Mouse (Mus musculus): ENCODE data around the gene Zfp266. TPM values are rescaled to one million over a fixed set of nuclear protein-coding genes. Genes with fewer than 3 reads are reported as not detected.

Gene Zfp266
- polyA plus RNA-seq, 1 experiment from 2014 or later, result 17.5 TPM

- H3K4me2 ChIP-seq (replicated peaks; ENCODE audit: low read depth), result no peak overlapping the region
- H3K27me3 ChIP-seq (replicated peaks; ENCODE audit: control insufficient read depth, insufficient read depth, low read length), result no peaks in the 10 kb centered on the region
- H3K4me3 ChIP-seq (ENCODE audit: low read depth, low read length), result no peak overlapping the region
- ATAC-seq, result no peak
- H3K27ac ChIP-seq (ENCODE audit: low read depth, low read length), result no peak overlapping the region; the same call in 1 of the 2 replicates
- H3K4me1 ChIP-seq (replicated peaks; ENCODE audit: control insufficient read depth, insufficient read depth, low read length), result no peaks in the 10 kb centered on the region
- WGBS, result 88% methylated on average over 1 of the region's 1 CpGs
- H3K36me3 ChIP-seq (ENCODE audit: control insufficient read depth, insufficient read depth), result peaks cover 60% of the 10 kb centered on the region
- H3K9me3 ChIP-seq (ENCODE audit: control insufficient read depth), result no peaks in the 10 kb centered on the region
- no peak for TF ChIP-seq CTCF (IDR thresholded peaks at IDR 0.05; ENCODE audit: low read depth)
- no peak overlapping the region for H3K9ac ChIP-seq (ENCODE audit: low read depth, low read length)
These were observed 44.6 kb downstream of the Zfp266 start for GRCm38 (mm10) chr9:20476632-20477031.

- WGBS, result 53% methylated on average over 7 of the region's 7 CpGs
- no peak overlapping the region for H3K27ac ChIP-seq (ENCODE audit: low read depth, low read length)
- peak; percentile 64 for ATAC-seq
- no peaks in the 10 kb centered on the region for H3K4me1 ChIP-seq (replicated peaks; ENCODE audit: control insufficient read depth, insufficient read depth, low read length)
- H3K4me2 ChIP-seq (replicated peaks; ENCODE audit: low read depth), result no peak overlapping the region
- H3K9me3 ChIP-seq (ENCODE audit: control insufficient read depth), result peaks cover 13% of the 10 kb centered on the region
- no peak overlapping the region for H3K4me3 ChIP-seq (ENCODE audit: low read depth, low read length)
- H3K27me3 ChIP-seq (replicated peaks; ENCODE audit: control insufficient read depth, insufficient read depth, low read length), result no peaks in the 10 kb centered on the region
- peaks cover 29% of the 10 kb centered on the region for H3K36me3 ChIP-seq (ENCODE audit: control insufficient read depth, insufficient read depth)
- H3K9ac ChIP-seq (ENCODE audit: low read depth, low read length), result no peak overlapping the region
- TF ChIP-seq CTCF (IDR thresholded peaks at IDR 0.05; ENCODE audit: low read depth), result peak; percentile 91
These were observed 54.3 kb downstream of the Zfp266 start for GRCm38 (mm10) chr9:20466761-20467442.

- ATAC-seq, result peak; percentile 94
- Histone ChIP-seq H3K27me3 (replicated peaks; ENCODE audit: control insufficient read depth, insufficient read depth, low read length) (no peaks in the 10 kb centered on the region), H3K9me3 (ENCODE audit: control insufficient read depth) (no peaks in the 10 kb centered on the region), H3K9ac (ENCODE audit: low read depth, low read length) (peak within 1 kb of the TSS; percentile 71), H3K4me2 (replicated peaks; ENCODE audit: low read depth) (peak within 1 kb of the TSS; percentile 69), H3K4me1 (replicated peaks; ENCODE audit: control insufficient read depth, insufficient read depth, low read length) (no peaks in the 10 kb centered on the region), H3K4me3 (ENCODE audit: low read depth, low read length) (peak within 1 kb of the TSS; percentile 61), H3K36me3 (ENCODE audit: control insufficient read depth, insufficient read depth) (peaks cover 18% of the 10 kb centered on the region; the same call in 1 of the 2 replicates), H3K27ac (ENCODE audit: low read depth, low read length) (peak within 1 kb of the TSS; percentile 76)
- WGBS, result under 1% methylated on average over 46 of the region's 48 CpGs
- no peak for TF ChIP-seq CTCF (IDR thresholded peaks at IDR 0.05; ENCODE audit: low read depth)
These were observed 61.6 kb downstream of the Zfp266 start, which contains the start of gene Zfp26 for GRCm38 (mm10) chr9:20459377-20460317. Gene Zfp26 (minus strand): TSS chr9:20460162.

GRCm38 (mm10) chr9:20453647-20454046 is 67.6 kb downstream of the Zfp266 start:
- no peak for ATAC-seq
- no peak overlapping the region for H3K4me3 ChIP-seq (ENCODE audit: low read depth, low read length)
- H3K36me3 ChIP-seq (ENCODE audit: control insufficient read depth, insufficient read depth), result peaks cover 31% of the 10 kb centered on the region
- no peak overlapping the region for H3K9ac ChIP-seq (ENCODE audit: low read depth, low read length)
- TF ChIP-seq CTCF (IDR thresholded peaks at IDR 0.05; ENCODE audit: low read depth), result no peak
- H3K9me3 ChIP-seq (ENCODE audit: control insufficient read depth), result no peaks in the 10 kb centered on the region
- H3K4me1 ChIP-seq (replicated peaks; ENCODE audit: control insufficient read depth, insufficient read depth, low read length), result no peaks in the 10 kb centered on the region
- no peak overlapping the region for H3K27ac ChIP-seq (ENCODE audit: low read depth, low read length)
- no peaks in the 10 kb centered on the region for H3K27me3 ChIP-seq (replicated peaks; ENCODE audit: control insufficient read depth, insufficient read depth, low read length)
- H3K4me2 ChIP-seq (replicated peaks; ENCODE audit: low read depth), result no peak overlapping the region
- 65% methylated on average over 4 of the region's 4 CpGs for WGBS

- no peaks in the 10 kb centered on the region for H3K4me1 ChIP-seq (replicated peaks; ENCODE audit: control insufficient read depth, insufficient read depth, low read length)
- no peaks in the 10 kb centered on the region for H3K9me3 ChIP-seq (ENCODE audit: control insufficient read depth)
- WGBS, result 88% methylated on average over 1 of the region's 1 CpGs
- no peaks in the 10 kb centered on the region for H3K27me3 ChIP-seq (replicated peaks; ENCODE audit: control insufficient read depth, insufficient read depth, low read length)
- ATAC-seq, result no peak
- no peak overlapping the region for H3K4me2 ChIP-seq (replicated peaks; ENCODE audit: low read depth)
- H3K4me3 ChIP-seq (ENCODE audit: low read depth, low read length), result no peak overlapping the region
- no peak overlapping the region for H3K9ac ChIP-seq (ENCODE audit: low read depth, low read length)
- peaks cover 29% of the 10 kb centered on the region for H3K36me3 ChIP-seq (ENCODE audit: control insufficient read depth, insufficient read depth)
- H3K27ac ChIP-seq (ENCODE audit: low read depth, low read length), result no peak overlapping the region
- TF ChIP-seq CTCF (IDR thresholded peaks at IDR 0.05; ENCODE audit: low read depth), result no peak
These were observed 69.7 kb downstream of the Zfp266 start for GRCm38 (mm10) chr9:20451493-20451892.

Other genes starting within 250 kb of the Zfp266 start
- not detected in 2 replicates for gene Olfr39, start 239.1 kb downstream of the Zfp266 start, polyA plus RNA-seq (2015; fragmentation: Nextera tagmentation; extraction: Ambion mirVana)
- not detected in 2 replicates for gene Olfr873, start 222.9 kb downstream of the Zfp266 start, polyA plus RNA-seq (2015; fragmentation: Nextera tagmentation; extraction: Ambion mirVana)
- not detected in 2 replicates for gene Olfr18, start 185.3 kb downstream of the Zfp266 start, polyA plus RNA-seq (2015; fragmentation: Nextera tagmentation; extraction: Ambion mirVana)
- 30.2 and 31.3 TPM in 2 replicates for gene Zfp560, start 136.2 kb downstream of the Zfp266 start, polyA plus RNA-seq (2015; fragmentation: Nextera tagmentation; extraction: Ambion mirVana)
- 5.3 and 5.6 TPM in 2 replicates for gene Zfp26, start 61.3 kb downstream of the Zfp266 start, polyA plus RNA-seq (2015; fragmentation: Nextera tagmentation; extraction: Ambion mirVana)
- 8.5 and 9.4 TPM in 2 replicates for gene Zfp426, start 28.7 kb downstream of the Zfp266 start, polyA plus RNA-seq (2015; fragmentation: Nextera tagmentation; extraction: Ambion mirVana)
- 5.2 and 5.7 TPM in 2 replicates for gene Zfp846, start 59.9 kb upstream of the Zfp266 start, polyA plus RNA-seq (2015; fragmentation: Nextera tagmentation; extraction: Ambion mirVana)
- gene Ubl5, start 121.5 kb upstream of the Zfp266 start, polyA plus RNA-seq (2015; fragmentation: Nextera tagmentation; extraction: Ambion mirVana), result 557 and 578 TPM in 2 replicates
- 7.4 and 7.6 TPM in 2 replicates for gene Fbxl12, start 123.3 kb upstream of the Zfp266 start, polyA plus RNA-seq (2015; fragmentation: Nextera tagmentation; extraction: Ambion mirVana)
- gene Pin1, start 130.7 kb upstream of the Zfp266 start, polyA plus RNA-seq (2015; fragmentation: Nextera tagmentation; extraction: Ambion mirVana), result 27.1 and 27.2 TPM in 2 replicates
- gene Olfm2, start 224.9 kb upstream of the Zfp266 start, polyA plus RNA-seq (2015; fragmentation: Nextera tagmentation; extraction: Ambion mirVana), result 3.7 and 4.1 TPM in 2 replicates